Mouse (Mus musculus): ENCODE data around the gene Lgsn.

The Lgsn gene

DNA sequence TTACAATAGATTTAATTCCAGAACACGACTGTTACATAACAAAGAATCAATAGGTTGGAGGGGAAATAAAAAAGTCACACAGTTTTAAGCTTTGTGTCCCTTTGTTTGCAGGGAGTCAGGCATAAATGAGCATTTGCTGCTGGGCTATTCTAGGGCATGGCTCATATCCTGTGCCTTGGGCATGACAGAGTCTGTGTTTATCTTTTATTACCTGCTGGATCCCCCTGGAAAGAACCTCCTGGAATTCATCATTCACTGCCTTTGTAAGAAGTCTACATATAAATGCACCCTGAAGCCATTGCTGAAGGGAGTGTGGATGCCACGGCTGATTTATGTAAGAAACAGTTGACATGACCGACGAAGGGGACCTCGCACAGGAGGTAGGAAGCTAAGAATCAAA lies at the start of gene Lgsn:
Gene Lgsn, plus strand, starts transcription at position 301 of the 400 bp plus-strand sequence.
- no peak for DNase-seq

DNA sequence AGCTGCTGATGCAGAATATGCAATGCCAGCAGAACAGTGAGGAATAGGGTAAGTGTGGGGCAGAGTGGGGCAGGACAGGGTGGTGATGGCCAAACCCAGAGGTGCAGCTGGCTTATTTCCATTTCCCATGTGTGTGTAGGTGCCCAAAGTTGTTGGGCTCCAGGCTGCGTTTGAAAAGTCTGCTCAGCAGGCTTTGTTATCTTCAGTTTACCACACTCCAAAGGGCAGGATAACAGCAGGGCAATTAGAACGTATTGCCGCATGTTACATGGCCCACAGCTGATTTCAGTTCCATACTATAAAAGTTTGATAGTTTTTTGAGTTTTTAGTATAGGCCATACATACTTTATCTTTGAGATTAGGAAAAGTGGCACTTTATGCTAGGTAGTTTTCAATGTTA lies 37.8 kb upstream of the Lgsn start:
- DNase-seq, result no peak

DNA sequence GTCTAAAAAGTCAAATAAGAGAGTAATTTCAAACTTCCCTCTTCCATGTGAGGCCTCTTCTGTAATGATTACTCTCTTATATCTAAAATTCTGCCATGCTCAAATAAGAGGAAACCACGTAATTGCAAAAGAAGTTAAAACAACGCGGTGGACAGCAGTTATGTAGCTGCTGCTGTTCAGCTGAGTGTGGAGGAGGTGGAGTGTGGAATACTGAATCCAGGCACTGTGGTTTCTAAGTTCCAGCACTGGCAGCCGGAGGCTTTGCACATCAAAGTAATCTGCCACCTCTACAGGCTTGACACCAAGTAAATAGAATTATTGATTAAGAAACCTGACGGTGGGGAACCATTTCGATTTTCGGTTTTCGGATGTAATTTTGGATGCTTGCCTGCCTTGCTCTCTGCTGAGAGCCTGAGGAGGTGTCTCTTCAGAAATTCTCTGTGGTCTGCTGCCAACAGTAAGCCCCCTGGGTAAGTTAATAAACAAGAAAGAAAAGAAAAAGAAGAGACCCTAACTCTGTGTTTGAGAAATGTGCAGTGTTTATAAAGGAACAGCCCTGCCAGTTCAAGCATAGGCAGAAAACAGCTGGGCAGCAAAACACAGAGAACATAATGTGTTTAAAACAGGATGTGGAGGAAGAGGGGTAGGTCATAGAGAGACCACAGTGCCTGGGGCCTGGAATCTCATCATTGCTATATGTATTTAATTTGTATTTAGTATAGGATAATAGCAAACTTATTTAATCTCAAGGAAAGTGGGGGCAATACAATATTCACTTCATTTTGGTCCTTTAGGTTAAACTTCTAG lies 33.7 kb upstream of the Lgsn start:
- no peak for DNase-seq

DNA sequence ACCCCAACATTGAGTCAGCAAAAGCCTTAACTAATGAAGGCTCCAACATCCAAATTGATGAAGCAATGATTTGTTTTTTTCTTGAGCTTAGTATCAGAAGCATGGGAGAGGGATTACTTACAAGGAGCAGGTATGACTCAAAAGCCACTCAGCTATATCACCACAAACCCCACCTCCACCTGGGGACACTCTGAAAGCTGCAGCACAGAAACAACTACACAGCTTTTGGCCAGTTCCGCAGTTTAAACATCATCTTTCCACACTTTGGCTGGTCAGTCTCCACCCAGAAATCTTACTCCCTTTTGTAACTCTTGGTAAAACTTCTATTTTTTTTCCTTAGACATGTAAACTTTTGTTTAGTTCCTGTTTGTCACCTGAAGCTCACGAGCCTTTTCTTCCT lies 32.6 kb upstream of the Lgsn start:
- no peak for DNase-seq

DNA sequence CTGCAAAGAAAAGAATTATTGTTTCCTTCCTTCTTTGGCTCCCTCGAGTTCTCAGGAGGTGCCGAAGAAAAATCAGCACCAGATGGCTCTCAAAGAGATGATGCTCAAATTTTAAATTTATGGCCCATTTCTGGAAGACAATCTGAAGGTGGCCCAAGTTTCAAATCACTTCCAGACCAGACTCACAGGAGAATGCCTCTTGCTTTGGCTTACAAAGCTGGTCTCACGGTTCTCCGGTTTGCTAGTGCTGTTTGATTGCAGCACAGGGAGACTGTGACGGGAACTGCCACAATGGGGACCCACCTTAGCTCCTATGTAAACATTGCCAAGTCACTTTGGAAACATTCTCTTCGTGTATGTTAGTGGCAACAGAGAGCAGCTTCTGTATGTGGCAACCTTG lies 26.5 kb upstream of the Lgsn start:
- DNase-seq, result no peak

DNA sequence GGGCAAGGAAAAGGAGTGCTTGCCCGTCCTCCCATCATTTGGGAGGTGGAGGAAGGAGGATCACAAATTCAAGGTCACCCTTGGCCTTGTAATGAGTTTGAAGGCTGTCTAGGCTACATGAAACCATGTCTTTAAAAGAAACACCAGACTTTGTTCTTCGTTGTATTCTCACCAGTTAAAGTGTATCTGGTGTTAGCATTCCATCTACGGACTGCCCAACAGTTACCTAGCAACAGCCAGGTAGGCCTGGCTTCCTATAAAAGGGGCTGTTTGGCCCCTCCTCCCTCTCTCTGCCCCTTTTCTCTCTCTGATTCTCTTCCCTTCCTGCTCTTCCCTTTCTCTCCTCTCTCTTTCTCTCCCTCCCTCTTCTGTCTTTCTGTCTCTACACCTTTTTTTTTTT lies 25.7 kb upstream of the Lgsn start:
- DNase-seq, result no peak

DNA sequence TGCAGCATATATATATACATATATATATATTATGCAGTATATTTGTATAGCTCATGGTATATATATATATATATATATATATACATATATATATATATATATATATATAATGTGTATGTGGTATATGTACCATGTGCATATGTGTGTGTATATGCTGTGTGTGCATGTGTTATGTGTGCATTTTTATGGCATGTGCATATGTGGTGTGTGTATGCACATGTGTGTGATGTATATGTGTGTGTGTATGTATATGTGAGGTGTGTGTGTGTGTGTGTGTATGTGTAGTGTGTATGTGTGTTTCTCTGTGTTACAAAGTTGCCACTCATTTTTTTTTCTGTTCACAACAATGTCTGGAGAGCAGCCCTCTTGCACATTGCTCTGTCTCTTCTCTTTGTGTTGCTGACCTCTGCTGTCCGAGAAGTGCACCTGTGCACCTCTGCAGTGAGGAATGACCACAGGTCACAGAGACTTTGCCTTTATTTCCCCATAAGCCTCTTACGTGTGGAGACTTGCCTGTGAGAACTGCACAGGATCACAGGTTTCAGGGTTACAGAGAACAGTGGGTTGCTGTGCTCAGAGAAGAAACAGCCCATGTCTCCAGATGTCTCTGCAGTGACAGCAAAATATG lies 23.3 kb upstream of the Lgsn start:
- no peak for DNase-seq

DNA sequence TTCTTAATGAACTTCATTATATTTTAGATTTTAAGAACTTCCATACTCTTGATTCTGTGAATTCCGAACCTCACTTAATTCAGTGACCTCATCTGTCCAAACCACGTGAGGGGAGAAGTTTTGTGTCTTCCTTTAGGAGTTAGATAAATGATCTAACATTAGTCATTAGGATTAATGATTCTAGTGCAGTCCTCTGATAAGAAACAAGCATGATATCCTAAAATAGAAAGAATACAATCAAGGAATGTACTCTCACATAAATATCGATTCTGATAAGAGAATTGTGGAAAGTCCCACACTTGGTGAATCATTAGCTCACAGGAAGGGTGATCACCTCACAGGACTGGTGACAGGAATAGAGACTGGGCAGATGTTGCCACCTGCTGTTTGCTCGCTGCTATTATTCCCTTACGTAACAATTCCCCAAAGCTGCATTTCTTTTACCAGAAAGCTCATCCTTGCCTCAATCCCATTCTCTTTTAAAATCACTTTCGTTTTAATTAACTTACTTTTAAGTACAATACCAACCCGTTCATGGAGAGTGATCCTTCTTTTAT lies 22.3 kb upstream of the Lgsn start:
- DNase-seq, result peak; percentile 17

DNA sequence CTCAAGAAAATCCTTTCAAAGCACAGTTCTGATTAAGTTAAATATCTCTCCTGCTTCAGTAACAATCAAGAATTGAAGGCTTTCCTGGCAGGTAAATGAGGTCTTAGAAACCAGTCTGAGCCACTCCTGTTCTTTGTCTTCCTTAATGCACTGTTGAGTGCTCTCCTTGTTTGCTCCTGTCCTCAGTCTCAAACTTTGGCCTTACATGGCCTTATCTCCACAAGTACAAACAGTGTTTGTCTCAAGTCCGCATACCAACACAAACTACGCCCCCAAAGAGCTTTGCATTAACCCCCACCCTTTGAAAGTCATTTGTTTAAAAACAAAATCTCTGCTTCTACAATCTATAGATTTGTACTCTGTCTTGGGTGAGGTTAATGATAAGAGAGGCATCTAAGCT lies 20.0 kb upstream of the Lgsn start:
- DNase-seq, result no peak

DNA sequence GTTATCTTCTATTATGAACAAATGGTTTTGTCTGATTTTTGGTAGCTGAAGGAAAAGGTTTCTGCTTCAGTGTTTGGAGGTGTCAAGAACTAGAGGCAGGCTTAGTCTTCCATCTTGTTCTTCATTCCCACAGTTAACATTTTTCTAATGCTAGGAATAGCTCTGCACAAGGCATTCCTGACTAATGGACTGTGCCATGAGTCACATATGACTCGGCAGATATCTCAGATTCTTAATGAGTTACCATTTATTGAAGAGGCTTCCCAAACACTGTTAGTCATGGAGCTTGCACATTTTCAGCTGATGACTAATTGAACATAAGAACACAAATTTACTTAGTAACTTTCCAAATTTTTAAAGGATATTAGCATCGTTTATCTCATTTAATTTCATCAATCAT lies 19.3 kb upstream of the Lgsn start:
- no peak for DNase-seq

DNA sequence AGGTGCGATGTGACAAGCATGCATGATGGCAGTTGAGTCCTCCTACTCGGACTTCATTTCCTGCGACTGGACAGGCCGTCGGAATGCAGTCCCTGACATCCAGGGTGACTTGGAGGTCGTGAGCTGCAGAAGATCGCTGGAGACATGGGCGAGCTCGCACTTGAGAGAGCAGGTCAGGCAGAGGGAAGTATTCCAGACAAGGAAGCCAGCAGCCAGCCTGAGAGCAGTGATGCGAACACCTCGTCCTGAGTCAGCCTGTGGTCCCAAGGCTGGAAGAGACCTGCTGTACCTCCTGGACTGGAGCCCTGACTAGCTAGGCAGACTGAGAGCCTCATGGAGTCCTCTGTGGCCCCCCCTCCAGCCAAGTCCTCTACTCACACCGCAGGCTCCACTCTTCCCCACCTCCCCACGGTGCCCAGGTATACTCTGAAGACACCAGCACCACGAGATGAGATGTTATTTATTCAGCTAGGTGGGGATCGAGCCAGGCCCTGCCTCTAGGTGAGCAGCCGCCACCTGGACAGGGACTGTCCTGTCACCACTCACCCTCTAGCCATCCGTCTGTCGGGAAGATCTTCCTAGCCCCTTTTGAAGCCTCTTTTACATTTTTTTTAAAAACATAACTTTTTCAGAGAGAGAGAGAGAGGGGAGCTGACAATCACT lies 11.5 kb upstream of the Lgsn start:
- DNase-seq, result no peak

DNA sequence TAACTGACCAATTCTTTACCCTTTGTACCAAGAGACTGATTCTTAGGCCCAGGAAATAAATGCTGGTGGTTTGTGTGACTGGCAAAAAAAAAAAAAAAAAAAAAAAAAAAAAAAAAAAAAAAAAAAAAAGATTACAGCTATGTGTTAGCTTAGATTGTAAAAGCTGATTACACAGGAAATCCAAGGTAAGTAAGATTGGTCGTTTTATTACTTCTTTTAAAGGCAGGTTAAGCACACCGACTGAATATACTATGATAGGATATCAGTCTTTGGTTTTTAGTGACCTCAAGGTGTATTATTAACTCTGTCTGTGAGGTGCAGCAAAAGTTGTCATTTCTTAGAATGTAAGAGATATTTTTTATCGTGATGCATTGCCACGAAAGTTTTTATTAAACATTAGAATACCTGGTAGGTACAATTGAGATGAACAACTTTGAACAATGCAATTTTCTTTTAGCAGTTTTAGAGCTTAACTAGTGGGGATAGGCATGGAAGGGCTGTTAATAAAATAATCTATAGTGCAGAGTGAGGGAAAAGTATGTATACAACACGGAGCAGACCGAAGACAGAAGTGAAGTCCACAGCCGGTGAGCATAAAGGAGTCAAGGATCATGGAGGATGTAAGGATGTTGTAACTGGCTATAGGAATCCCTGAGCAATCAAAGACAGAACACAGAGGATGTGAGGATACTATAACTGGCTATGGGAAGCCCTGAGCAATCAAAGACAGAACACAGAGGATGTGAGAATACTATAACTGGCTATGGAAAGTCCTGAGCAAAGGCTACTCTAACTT lies 10.7 kb upstream of the Lgsn start:
- DNase-seq, result no peak

DNA sequence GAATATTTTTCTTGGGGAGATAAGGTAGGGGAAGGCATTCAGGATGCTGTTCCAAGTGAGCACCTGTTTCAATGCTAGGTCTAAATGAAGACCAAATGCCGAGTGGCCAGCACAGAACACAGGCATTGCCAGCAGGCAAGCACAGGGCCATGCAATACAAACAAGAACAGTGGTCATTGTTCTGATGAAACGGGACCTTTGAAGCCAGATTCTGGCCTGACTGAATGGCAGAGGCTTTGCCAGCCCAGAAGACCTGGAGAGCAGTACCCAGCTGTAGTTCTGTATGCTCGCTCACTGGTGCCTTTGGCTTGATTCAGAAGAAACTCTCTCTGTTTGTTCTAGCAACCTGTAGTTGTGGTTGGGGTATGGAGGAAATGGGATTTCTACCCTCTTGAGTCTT lies 800 bp upstream of the Lgsn start:
- DNase-seq, result no peak

DNA sequence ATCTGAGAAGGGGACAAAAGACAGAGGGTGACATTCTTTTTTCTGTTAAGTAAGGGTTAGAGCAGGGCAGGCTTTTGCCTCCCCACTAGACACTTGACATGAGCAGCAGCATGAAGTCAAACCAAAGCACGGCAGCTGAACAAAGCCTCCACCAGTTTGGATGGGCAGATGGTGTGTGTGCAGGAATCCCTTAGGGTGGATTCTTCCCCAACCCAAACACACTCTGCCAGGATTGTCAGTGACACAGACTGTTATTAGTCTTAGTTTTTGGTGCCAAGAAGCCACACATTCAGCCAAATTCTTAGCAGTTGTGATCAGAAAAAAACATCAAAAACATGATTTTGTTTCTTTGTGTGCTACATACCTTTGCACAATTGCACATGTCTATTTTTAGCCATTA lies 2.1 kb downstream of the Lgsn start:
- DNase-seq, result no peak

DNA sequence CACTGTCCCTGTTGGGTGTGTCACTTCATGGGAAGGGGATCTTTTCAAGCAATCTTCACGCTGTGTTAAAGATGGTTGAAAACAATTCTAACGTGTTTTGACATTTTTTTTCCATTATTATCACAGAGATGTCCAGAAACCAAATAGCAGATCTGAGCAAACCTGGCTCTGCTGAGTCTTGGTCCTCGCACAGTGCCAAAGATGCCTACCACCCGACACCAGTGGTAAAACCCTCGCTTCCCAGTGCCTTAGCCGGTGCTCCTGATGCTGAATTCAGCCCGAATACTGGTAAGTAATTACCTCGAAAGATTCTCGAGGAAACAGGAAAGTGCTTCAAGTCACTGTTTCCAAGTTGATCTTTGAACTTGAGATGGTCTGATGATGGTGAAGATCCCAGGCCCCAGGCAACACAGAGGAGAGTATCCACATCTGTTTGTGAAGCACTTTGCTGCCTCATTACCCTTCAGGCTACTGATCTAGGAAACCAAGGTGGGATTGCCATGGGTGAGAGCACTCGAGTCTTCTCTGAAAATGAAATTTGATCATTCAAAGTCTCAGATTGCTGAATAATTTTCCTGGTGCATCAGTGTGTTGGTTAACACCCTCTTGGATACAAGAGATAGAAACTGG lies 14.2 kb downstream of the Lgsn start:
- DNase-seq, result no peak

DNA sequence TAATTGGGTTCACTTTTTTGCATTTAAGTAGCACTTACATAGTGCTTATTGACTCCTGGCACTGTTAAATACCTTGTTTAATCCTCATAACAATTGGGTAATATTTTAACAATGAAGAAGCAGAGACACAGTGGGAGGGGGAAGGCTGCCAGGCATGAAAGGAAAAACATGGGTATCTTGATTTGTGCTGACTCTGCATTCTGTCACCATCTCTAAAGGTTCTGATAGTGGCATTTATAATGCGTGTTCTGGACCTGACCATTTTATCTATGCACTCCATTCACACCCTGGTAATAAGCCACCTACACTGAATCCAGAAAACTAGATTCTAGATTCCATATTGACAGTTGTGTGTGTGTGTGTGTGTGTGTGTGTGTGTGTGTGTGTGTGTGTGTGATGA lies 19.4 kb downstream of the Lgsn start:
- no peak for DNase-seq

DNA sequence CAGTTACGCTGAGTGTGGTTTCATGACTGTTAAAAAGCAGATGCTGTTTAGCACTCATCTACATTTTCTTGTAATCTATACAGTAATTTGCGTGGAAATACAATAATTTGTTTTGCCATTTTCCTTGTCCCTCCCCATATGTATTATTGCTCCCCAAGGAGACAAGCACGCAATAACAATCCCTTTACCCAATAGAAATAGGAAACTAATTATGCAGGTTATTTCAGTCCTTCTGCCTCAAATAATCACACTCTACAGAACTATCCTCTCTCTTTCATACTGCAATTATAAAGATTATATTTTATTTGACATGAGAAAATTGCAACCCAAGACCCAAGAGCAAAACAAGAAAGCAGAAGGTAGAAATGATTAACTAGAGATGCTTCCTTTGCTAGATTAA lies 20.8 kb downstream of the Lgsn start:
- no peak for DNase-seq

DNA sequence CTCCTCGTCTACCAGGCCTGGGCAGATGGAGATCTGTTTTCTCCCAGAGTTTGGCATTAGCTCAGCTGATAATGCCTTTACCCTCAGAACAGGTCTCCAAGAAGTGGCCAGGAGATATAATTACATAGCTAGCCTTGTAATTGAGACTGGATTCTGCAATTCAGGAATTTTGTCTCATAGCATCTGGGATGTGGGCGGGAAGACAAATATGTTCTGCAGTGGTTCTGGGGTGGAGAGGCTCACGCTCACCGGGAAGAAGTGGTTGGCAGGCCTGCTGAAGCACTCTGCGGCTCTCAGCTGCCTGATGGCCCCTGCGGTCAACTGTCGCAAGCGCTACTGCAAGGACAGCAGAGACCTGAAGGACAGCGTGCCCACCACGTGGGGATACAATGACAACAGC lies 27.6 kb downstream of the Lgsn start:
- DNase-seq, result no peak

DNA sequence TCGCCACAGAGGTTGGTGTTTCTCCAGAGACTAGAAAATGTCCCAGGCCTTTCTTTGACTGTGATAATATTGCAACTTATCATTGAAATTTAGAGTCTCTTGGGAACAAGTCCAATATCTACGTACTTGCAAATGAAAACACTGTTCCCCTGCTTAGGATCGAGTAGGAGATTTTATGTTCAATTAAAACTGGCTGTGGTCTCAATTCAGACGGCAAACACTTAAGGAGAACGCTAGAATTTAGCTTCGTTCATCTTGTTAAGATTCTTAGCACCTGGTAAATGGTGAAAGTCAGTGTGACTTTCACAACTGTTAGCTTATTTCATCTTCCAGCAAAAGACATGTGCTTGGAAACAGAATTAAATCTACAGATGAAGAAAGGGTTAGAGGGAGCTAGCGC lies 29.1 kb downstream of the Lgsn start:
- DNase-seq, result no peak

DNA sequence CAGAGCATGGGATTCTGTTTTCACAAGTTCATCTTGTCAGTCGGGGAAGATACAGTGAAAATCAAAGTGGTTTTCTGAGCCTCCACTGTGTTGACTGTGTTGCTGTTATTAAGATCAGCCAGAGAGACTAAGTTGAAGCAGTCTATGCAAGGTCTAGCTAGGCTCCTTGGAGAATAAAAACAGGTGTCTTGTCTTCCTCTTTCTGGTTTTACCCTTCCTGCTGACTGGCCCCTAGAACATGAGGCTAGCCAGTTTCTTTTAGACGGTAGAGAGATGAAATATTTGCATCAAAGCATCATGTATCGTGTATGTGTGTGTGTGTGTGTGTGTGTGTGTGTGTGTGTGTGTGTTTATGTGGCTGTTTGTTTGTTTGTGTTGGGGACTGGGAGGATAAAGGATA lies 29.6 kb downstream of the Lgsn start:
- no peak for DNase-seq

DNA sequence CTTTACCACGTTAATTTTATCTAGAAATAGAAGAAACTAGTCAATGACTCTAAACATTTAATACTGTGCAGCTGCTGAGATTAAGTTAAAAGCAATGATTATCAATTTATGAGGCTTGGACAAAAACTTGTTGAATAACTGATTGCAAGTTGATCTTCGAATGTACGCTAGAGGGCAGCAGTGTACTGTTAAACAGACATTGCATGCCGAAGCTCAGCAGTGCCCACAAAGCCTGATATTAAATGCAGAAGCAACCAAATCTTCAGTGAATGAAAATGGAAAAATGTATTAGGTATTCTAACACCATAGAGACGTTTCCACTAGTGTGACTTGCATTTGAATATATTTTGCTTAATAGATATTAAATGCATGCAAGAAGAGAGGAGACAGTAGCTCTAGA lies 33.9 kb downstream of the Lgsn start:
- peak; percentile 8 for DNase-seq

DNA sequence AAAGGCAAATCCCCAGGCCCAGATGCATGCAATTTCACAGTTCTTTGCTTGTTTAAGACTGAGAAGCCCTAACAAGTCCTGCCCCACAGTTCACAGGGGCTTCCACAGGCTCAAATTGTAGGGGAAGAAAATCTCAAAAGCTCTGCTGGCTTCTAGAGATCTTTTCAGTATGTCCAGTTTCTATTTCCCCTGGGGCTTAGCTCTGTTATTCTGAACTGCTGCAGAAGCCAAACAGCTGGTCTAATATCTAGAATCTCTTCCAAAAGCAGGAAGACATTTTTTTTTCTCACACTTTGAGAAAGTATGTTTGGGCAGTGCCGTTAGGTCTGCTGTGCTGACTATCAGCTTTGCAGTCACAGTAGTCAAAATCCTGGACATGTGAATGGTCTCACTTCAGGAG lies 38.6 kb downstream of the Lgsn start:
- DNase-seq, result no peak
